Mouse (Mus musculus): Measurements from ENCODE around the gene Mob3a.

DNA sequence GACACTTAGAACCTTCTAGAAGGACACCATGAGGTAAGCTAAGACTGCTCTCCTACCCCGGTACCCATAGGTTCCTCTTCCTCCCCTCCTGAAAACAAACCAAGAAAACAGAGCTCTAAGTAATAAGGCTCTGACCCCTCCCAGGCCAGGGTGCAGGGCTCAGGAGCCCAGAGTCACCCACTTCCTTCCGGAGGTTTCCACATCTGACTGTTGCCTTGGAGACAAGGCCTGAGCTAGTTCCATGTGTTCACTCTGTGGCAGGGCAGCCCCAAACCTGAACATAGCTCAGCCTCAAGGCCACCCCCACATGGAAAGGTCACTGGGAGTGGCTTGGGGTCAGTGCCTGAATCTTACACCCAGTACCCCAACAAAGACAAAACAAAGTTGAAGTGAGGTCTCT, 6.6 kb downstream of the Mob3a start:
- no peak for TF ChIP-seq CTCF (IDR thresholded peaks at IDR 0.05; ENCODE audit: low read depth, low read length)
- no peak for TF ChIP-seq POLR2A (IDR thresholded peaks at IDR 0.05; ENCODE audit: extremely low read depth, insufficient read depth, low read length)
